Mouse (Mus musculus) liver, embryonic 14.5 days (tissue): ENCODE measurements around the gene Tmod4.

Experiments used
- CTCF ChIP-seq: IDR thresholded peaks from 2 replicates; pipeline ENCODE4 v1.5.1; 2016; ENCODE audit warnings: antibody characterized with exemption, low read depth, control low read depth
- EP300 ChIP-seq: IDR thresholded peaks from 2 replicates; pipeline ENCODE4 v1.6.1; 2016; ENCODE audit warnings: antibody characterized with exemption, low read depth

DNA sequence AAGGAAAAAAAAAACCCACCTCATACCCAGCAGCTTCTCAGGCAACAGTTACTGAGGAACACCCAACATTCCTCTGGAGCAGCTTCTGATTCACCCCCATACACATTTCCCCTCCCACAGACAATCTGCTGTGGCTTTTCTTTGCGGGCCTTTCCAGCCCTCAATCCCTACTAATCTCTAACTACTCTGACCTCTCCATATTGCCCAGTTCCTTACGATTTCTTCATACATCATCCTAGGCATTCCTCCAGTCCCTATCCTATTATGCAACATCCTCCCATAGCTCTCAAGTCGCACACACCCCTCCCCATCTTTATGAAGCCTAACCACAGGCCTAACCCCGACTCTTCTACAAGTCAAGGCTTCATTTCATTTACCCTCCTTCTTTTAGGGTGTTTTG is 19.2 kb upstream of the Tmod4 start:
- TF ChIP-seq CTCF, result no peak
- TF ChIP-seq EP300, result no peak
